In the genomic region with DNA sequence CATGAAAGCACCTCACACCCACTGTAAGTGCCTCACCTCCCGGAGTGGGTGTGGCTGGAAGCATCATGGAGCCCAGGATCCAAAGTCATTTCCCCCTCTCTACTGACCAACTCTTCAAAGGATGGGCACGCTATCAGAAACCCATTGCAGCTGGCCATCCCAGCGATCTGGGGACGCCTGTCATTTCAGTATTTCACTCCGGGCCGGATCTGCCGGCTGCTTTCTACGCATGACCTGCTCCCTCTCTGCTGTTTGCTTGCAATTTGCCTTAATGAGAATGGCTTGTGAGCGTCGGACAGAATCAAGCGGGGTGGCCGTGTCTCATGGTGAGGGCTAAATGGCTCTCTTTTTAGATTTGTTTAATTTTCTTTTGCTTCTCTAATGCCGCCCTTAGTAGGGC, we compare ENCODE assay signal across 12 mouse cellular contexts.
"Had no signal": no experiment of that assay in that cellular context is flagged by ENCODE, and none has a peak within 500 bp of the region (broad histone marks: within the 10 kb centered on the region; RNA-seq: fewer than 3 reads in every experiment).

No protein-coding gene starts in this region.

- H3K27ac ChIP-seq: intestine, embryonic 15.5 days; liver, embryonic 13.5 days; midbrain, embryonic 15.5 days; neural tube, embryonic 15.5 days had no signal

- ATAC-seq: intestine, embryonic 15.5 days; midbrain, embryonic 15.5 days had no signal

- H3K36me3 ChIP-seq: intestine, embryonic 15.5 days; liver, embryonic 13.5 days; midbrain, embryonic 15.5 days; neural tube, embryonic 15.5 days had no signal

- H3K9ac ChIP-seq: intestine, embryonic 15.5 days; liver, embryonic 13.5 days; midbrain, embryonic 15.5 days; neural tube, embryonic 15.5 days had no signal

- H3K4me3 ChIP-seq: intestine, embryonic 15.5 days; liver, embryonic 13.5 days; midbrain, embryonic 15.5 days; myocyte; neural tube, embryonic 15.5 days had no signal

- H3K27me3 ChIP-seq: intestine, embryonic 15.5 days; liver, embryonic 13.5 days; midbrain, embryonic 15.5 days; neural tube, embryonic 15.5 days had no signal

- H3K4me2 ChIP-seq: intestine, embryonic 15.5 days; liver, embryonic 13.5 days; midbrain, embryonic 11.5 days; midbrain, embryonic 15.5 days; neural tube, embryonic 15.5 days had no signal

- DNase-seq: kidney, adult 18-20 months; kidney, postnatal 10 days; liver, embryonic 13.5 days; lung, adult 2 months; lung, postnatal 14 days; lung, postnatal 4 days; thymus, adult 2 months had no signal

- H3K9me3 ChIP-seq: intestine, embryonic 15.5 days; liver, embryonic 13.5 days; midbrain, embryonic 15.5 days; neural tube, embryonic 15.5 days had no signal
